Mouse (Mus musculus) midbrain, embryonic 12.5 days (tissue): ENCODE measurements around the gene Klf3. TPM values are rescaled to one million over a fixed set of nuclear protein-coding genes. Genes with fewer than 3 reads are reported as not detected.

Experiments
- ATAC-seq: fragments of 200-750 bp; cut with Nextera tagmentation; 2 replicates; pipeline ENCODE4 v1.8.0; 2017; ENCODE audit warnings: low read depth, moderate TSS enrichment, moderate library complexity; ENCODE audit not compliant: low FRiP score
- H3K27ac ChIP-seq: fragments of 300-500 bp; sonication (generic); replicated peaks from 2 replicates; pipeline ENCODE4 v1.5.1; 2016; ENCODE audit warnings: mild to moderate bottlenecking
- H3K27me3 ChIP-seq: fragments of 300-500 bp; sonication (generic); 2 replicates; pipeline ENCODE4 v1.6.1; 2016; ENCODE audit warnings: mild to moderate bottlenecking
- H3K36me3 ChIP-seq: fragments of 300-500 bp; sonication (generic); 2 replicates; pipeline ENCODE4 v1.6.1; 2016
- H3K4me1 ChIP-seq: fragments of 300-500 bp; sonication (generic); 2 replicates; pipeline ENCODE4 v1.6.1; 2016
- H3K4me2 ChIP-seq: fragments of 300-500 bp; sonication (generic); replicated peaks from 2 replicates; pipeline ENCODE4 v1.6.1; 2016; ENCODE audit warnings: mild to moderate bottlenecking, moderate library complexity
- H3K4me3 ChIP-seq: fragments of 300-500 bp; sonication (generic); 2 replicates; pipeline ENCODE4 v1.5.1; 2016; ENCODE audit warnings: mild to moderate bottlenecking
- H3K9ac ChIP-seq: fragments of 300-500 bp; sonication (generic); replicated peaks from 2 replicates; pipeline ENCODE4 v1.6.1; 2016; ENCODE audit warnings: mild to moderate bottlenecking, moderate library complexity
- H3K9me3 ChIP-seq: fragments of 300-500 bp; sonication (generic); 2 replicates; pipeline ENCODE4 v1.6.1; 2016; ENCODE audit warnings: mild to moderate bottlenecking
- WGBS: fragments of 180-500 bp; shearing (Covaris S2); methylation state at CpG from one replicate; pipeline ENCODE4 v1.1.7; 2016; 5-methylcytosine and 5-hydroxymethylcytosine counted together
- polyA plus RNA-seq: library from polyadenylated mRNA; unstranded; fragments of >200 nt; fragmentation: Nextera tagmentation; extraction: Ambion mirVana; gene quantifications from 2 replicates; pipeline ENCODE4 v1.2.1, GENCODE M21; 2016

The Klf3 gene
- polyA plus RNA-seq, 1 experiment from 2014 or later, result 37.4 TPM

DNA sequence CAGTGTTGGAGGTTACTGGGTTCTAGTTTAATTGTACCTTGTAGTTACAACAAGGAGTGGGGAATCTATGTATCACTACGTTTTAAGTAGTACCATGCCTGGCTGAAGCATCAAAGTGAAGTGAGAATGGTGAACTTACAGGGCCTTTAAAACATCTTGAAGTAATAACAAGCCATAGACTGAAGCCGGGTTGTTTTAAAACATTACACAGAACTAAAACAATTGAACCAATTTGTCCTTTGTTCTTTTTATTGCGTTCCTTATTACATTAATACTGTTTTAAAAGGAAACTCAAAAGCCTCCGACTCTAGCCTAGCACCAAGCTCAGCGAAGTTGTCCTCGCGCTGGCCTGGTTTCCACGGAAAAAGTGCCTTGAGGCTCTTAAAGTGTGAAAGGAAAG is 1.0 kb upstream of the Klf3 start:
- H3K27ac ChIP-seq, result peak overlapping the region; percentile 98
- H3K4me3 ChIP-seq, result peak overlapping the region; percentile 71
- H3K27me3 ChIP-seq, result no peaks in the 10 kb centered on the region
- no peak for ATAC-seq
- H3K36me3 ChIP-seq, result 0 out of 2 replicates have a peak, but pooled peaks cover 4% of the 10 kb centered on the region
- WGBS, result 5% methylated on average over 8 of the region's 8 CpGs
- H3K9me3 ChIP-seq, result no peaks in the 10 kb centered on the region
- H3K9ac ChIP-seq, result peak overlapping the region; percentile 95
- peak overlapping the region; percentile 67 for H3K4me2 ChIP-seq
- H3K4me1 ChIP-seq, result peaks cover 27% of the 10 kb centered on the region

DNA sequence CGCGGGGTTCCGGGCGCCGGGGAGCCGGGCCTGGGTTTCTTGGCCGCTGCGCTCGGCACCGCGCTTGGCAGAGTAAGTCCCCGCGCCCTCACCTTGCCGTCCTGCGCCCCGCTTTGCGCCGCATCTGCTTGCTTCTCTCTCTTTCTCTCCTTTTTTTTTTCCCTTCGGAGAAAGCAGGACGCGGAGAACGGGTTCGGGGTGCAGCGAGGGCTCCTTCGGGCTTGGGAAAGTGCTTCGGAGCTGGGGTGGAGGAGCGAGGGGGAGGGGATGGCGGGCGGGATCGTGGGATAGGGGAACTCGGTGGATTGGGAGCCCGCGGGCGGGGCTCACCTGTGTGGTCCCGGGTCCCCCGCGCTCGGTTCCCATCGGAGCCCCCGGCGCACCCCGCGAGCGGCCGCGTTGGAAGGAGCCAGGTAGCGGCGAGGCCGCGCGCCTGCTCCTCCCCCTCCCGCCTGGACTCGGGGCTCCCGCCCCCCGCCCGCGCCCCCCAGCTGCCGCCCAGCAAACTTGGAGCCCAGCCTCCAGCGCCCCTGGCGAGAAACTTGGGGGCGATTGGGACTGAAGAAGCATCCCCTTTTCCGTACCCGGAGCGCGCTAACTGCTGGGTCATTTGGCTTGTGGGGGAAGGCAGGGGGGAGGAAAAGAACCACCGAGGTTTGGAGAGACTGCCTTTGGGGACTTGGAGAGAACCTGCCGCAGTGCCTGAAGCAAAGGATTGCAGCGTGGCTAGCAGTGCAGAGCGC is 703 bp downstream of the Klf3 start:
- no peaks in the 10 kb centered on the region for H3K9me3 ChIP-seq
- no peak for ATAC-seq
- H3K27me3 ChIP-seq, result no peaks in the 10 kb centered on the region
- H3K4me3 ChIP-seq, result peak overlapping the region; percentile 71
- peak overlapping the region; percentile 67 for H3K4me2 ChIP-seq
- peak overlapping the region; percentile 98 for H3K27ac ChIP-seq
- H3K36me3 ChIP-seq, result 0 out of 2 replicates have a peak, but pooled peaks cover 4% of the 10 kb centered on the region
- under 1% methylated on average over 56 of the region's 69 CpGs for WGBS
- H3K4me1 ChIP-seq, result peaks cover 39% of the 10 kb centered on the region
- H3K9ac ChIP-seq, result peak overlapping the region; percentile 95

- Histone ChIP-seq H3K27ac (peak overlapping the region; percentile 87), H3K9me3 (no peaks in the 10 kb centered on the region), H3K4me3 (peak overlapping the region; percentile 71), H3K36me3 (0 out of 2 replicates have a peak, but pooled peaks cover 4% of the 10 kb centered on the region), H3K27me3 (no peaks in the 10 kb centered on the region), H3K9ac (peak overlapping the region; percentile 56), H3K4me1 (peaks cover 45% of the 10 kb centered on the region), H3K4me2 (peak overlapping the region; percentile 67)
- 2% methylated on average over 7 of the region's 7 CpGs for WGBS
- ATAC-seq, result no peak
These were observed 2.1 kb downstream of the Klf3 start for GRCm38 (mm10) chr5:64805131-64805872.

- Histone ChIP-seq H3K27me3 (no peaks in the 10 kb centered on the region), H3K4me3 (peak overlapping the region; percentile 71), H3K36me3 (no peaks in the 10 kb centered on the region), H3K9ac (peak overlapping the region; percentile 56), H3K27ac (peak overlapping the region; percentile 87), H3K4me1 (peaks cover 52% of the 10 kb centered on the region), H3K9me3 (no peaks in the 10 kb centered on the region), H3K4me2 (peak overlapping the region; percentile 67)
- WGBS, result 1% methylated on average over 7 of the region's 7 CpGs
- ATAC-seq, result no peak
These were observed 2.8 kb downstream of the Klf3 start for GRCm38 (mm10) chr5:64805873-64806505.

GRCm38 (mm10) chr5:64806600-64806999 is 3.4 kb downstream of the Klf3 start:
- H3K9ac ChIP-seq, result peak overlapping the region; percentile 56
- peak overlapping the region; percentile 71; the same call in 1 of the 2 replicates for H3K4me3 ChIP-seq
- no peaks in the 10 kb centered on the region for H3K27me3 ChIP-seq
- 8% methylated on average over 2 of the region's 2 CpGs for WGBS
- peaks cover 58% of the 10 kb centered on the region for H3K4me1 ChIP-seq
- ATAC-seq, result no peak
- peak overlapping the region; percentile 87 for H3K27ac ChIP-seq
- no peaks in the 10 kb centered on the region for H3K9me3 ChIP-seq
- peak overlapping the region; percentile 67 for H3K4me2 ChIP-seq
- no peaks in the 10 kb centered on the region for H3K36me3 ChIP-seq

GRCm38 (mm10) chr5:64807159-64807558 is 4.0 kb downstream of the Klf3 start:
- no peak for ATAC-seq
- Histone ChIP-seq H3K4me2 (no peak overlapping the region), H3K27ac (no peak overlapping the region), H3K9ac (no peak overlapping the region), H3K27me3 (no peaks in the 10 kb centered on the region), H3K36me3 (no peaks in the 10 kb centered on the region), H3K4me1 (peaks cover 62% of the 10 kb centered on the region), H3K9me3 (no peaks in the 10 kb centered on the region), H3K4me3 (no peak overlapping the region)
- WGBS, result 70% methylated on average over 3 of the region's 3 CpGs

- no peak for ATAC-seq
- H3K4me1 ChIP-seq, result peaks cover 63% of the 10 kb centered on the region
These were observed 4.4 kb downstream of the Klf3 start for GRCm38 (mm10) chr5:64807603-64808002.

DNA sequence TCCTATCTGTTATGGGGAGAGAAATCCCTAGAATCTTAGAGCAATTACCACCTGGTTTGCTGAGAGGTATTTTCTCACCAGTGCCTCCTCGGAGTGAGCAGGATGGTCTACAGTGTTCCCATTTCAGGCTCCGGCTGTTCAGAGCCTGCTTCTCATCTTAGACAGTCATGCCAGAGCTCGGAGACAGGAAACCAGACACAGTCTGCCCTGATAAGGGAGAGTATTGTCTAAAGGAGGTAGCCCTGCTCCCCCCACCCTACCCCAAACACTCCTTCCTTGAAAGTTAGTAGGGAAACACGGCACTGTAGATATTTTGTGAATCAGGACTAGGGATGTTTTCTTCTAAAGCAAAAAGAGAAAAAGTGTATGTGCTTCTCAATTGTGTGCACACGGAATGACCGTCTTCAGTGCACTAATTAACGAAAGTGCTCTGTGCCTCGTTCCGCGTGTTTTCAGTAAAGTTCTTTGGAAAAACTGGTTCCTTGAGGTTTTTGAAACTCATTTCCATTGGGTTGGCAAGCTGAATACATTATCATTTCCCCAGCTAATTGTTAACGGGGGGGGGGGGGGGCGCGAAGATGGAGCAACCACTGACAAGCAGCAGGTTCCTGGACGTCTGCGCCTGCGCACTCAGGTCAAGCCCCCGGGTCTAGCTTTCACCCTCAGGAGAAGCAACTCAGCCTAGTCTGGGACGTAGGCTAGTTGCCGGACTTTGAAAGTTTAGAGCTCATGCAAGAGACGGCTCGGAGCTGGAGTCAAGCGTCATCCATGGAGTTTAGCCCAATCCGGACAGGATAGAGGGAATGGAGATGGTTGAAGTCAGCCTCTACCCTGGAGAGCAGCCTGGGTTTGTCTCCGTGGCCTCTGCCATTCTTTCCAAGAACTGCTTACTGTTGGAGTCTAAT is 5.2 kb downstream of the Klf3 start:
- Histone ChIP-seq H3K27ac (peak overlapping the region; percentile 27; the same call in 1 of the 2 replicates), H3K4me1 (peaks cover 66% of the 10 kb centered on the region), H3K27me3 (no peaks in the 10 kb centered on the region), H3K4me2 (peak overlapping the region; percentile 16), H3K9ac (0 out of 2 replicates have a peak overlapping the region, but pooled peaks have one; percentile 2), H3K4me3 (no peak overlapping the region), H3K9me3 (no peaks in the 10 kb centered on the region), H3K36me3 (no peaks in the 10 kb centered on the region)
- 67% methylated on average over 24 of the region's 24 CpGs for WGBS
- ATAC-seq, result no peak

More at GRCm38 (mm10) chr5:64807603-64808002, 4.4 kb downstream of the Klf3 start:
- H3K9ac ChIP-seq, result no peak overlapping the region
- peak overlapping the region; percentile 16 for H3K4me2 ChIP-seq
- no peak overlapping the region for H3K4me3 ChIP-seq
- WGBS, result 82% methylated on average over 4 of the region's 4 CpGs
- no peaks in the 10 kb centered on the region for H3K27me3 ChIP-seq
- H3K27ac ChIP-seq, result 0 out of 2 replicates have a peak overlapping the region, but pooled peaks have one; percentile 27
- no peaks in the 10 kb centered on the region for H3K9me3 ChIP-seq
- H3K36me3 ChIP-seq, result no peaks in the 10 kb centered on the region

DNA sequence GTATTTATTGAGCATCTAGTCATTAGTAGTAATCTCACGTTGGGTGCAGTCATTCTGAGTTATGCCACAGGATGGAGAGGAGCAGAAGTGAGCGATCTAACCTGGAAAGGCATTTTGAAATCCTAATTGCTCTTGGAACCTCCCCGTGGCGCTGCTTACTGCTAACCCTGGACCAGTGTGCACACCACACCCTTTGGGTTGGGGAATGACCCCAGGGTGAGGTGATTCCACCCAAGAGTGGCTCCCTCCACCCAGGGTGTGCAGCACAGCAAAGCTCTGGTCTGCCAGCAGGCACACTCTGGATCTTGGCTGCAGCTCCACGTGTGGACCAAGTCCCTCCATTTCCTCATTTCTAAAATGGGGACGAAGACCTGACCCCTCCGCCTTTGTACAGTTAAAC is 6.1 kb downstream of the Klf3 start:
- H3K36me3 ChIP-seq, result no peaks in the 10 kb centered on the region

GRCm38 (mm10) chr5:64809864-64810263 is 6.7 kb downstream of the Klf3 start:
- Histone ChIP-seq H3K36me3 (no peaks in the 10 kb centered on the region), H3K9me3 (no peaks in the 10 kb centered on the region), H3K4me3 (no peak overlapping the region), H3K27ac (peak overlapping the region; percentile 89), H3K4me1 (peaks cover 66% of the 10 kb centered on the region), H3K4me2 (no peak overlapping the region), H3K9ac (no peak overlapping the region), H3K27me3 (no peaks in the 10 kb centered on the region)
- 82% methylated on average over 11 of the region's 11 CpGs for WGBS
- ATAC-seq, result no peak

More for the DNA sequence above, 6.1 kb downstream of the Klf3 start:
- H3K4me2 ChIP-seq, result no peak overlapping the region
- H3K4me3 ChIP-seq, result no peak overlapping the region
- H3K27ac ChIP-seq, result no peak overlapping the region
- WGBS, result 90% methylated on average over 7 of the region's 7 CpGs
- H3K4me1 ChIP-seq, result peaks cover 66% of the 10 kb centered on the region
- no peaks in the 10 kb centered on the region for H3K9me3 ChIP-seq
- H3K9ac ChIP-seq, result no peak overlapping the region
- H3K27me3 ChIP-seq, result no peaks in the 10 kb centered on the region
- no peak for ATAC-seq
